Mouse (Mus musculus) neural tube, embryonic 11.5 days (tissue): ENCODE data around the gene Lrch1. TPM values are rescaled to one million over a fixed set of nuclear protein-coding genes. Genes with fewer than 3 reads are reported as not detected.
A peak's percentile ranks its signal among the peaks of the same experiment; 100 is the strongest.

Experiments used
- ATAC-seq: fragments of 200-750 bp; cut with Nextera tagmentation; 2 replicates; pipeline ENCODE4 v1.8.0; 2017; ENCODE audit warnings: moderate number of reproducible peaks, mild to moderate bottlenecking, moderate TSS enrichment, moderate library complexity; ENCODE audit not compliant: insufficient read depth, low FRiP score, low TSS enrichment
- DNase-seq: peaks from one replicate; pipeline ENCODE4 v3.0.0-alpha.2; 2015; ENCODE audit warnings: low spot score
- H3K27ac ChIP-seq: fragments of 300-500 bp; sonication (generic); 2 replicates; pipeline ENCODE4 v1.5.1; 2014; ENCODE audit warnings: low read depth, mild to moderate bottlenecking, low read length
- H3K27me3 ChIP-seq: fragments of 300-500 bp; sonication (generic); 2 replicates; pipeline ENCODE4 v1.6.1; 2014; ENCODE audit warnings: mild to moderate bottlenecking, low read length, mixed read lengths; ENCODE audit not compliant: control insufficient read depth, insufficient read depth
- H3K36me3 ChIP-seq: fragments of 300-500 bp; sonication (generic); 2 replicates; pipeline ENCODE4 v1.6.1; 2014; ENCODE audit warnings: mild to moderate bottlenecking, low read length, moderate library complexity, mixed read lengths; ENCODE audit not compliant: control insufficient read depth, insufficient read depth
- H3K4me1 ChIP-seq: fragments of 300-500 bp; sonication (generic); 2 replicates; pipeline ENCODE4 v1.6.1; 2014; ENCODE audit warnings: low read length, mixed read lengths; ENCODE audit not compliant: control insufficient read depth, insufficient read depth
- H3K4me2 ChIP-seq: fragments of 300-500 bp; sonication (generic); 2 replicates; pipeline ENCODE4 v1.6.1; 2014; ENCODE audit warnings: low read depth, mild to moderate bottlenecking, moderate library complexity
- H3K4me3 ChIP-seq: fragments of 300-500 bp; sonication (generic); 2 replicates; pipeline ENCODE4 v1.5.1; 2014; ENCODE audit warnings: low read depth, low read length
- H3K9ac ChIP-seq: fragments of 300-500 bp; sonication (generic); 2 replicates; pipeline ENCODE4 v1.6.1; 2014; ENCODE audit warnings: mild to moderate bottlenecking, low read length
- H3K9me3 ChIP-seq: fragments of 300-500 bp; sonication (generic); 2 replicates; pipeline ENCODE4 v1.6.1; 2016; ENCODE audit warnings: low read length; ENCODE audit not compliant: control insufficient read depth
- WGBS: fragments of 180-500 bp; shearing (Covaris S2); extraction: QIAGEN DNeasy Blood & Tissue Kit; methylation state at CpG from one replicate; pipeline ENCODE4 v1.1.7; 2014; 5-methylcytosine and 5-hydroxymethylcytosine counted together
- polyA plus RNA-seq: library from polyadenylated mRNA; unstranded; fragments of >200 nt; fragmentation: Nextera tagmentation; extraction: Ambion mirVana; gene quantifications from 2 replicates; pipeline ENCODE4 v1.2.1, GENCODE M21; 2014

The Lrch1 gene
- polyA plus RNA-seq, 1 experiment from 2014 or later = 8.6 TPM

GRCm38 (mm10) chr14:74816705-74817104 is 131.0 kb downstream of the Lrch1 start:
- Histone ChIP-seq H3K9me3 (no peaks in the 10 kb centered on the region), H3K4me2 (no peak overlapping the region), H3K4me3 (no peak overlapping the region), H3K9ac (no peak overlapping the region), H3K4me1 (peaks cover under 1% of the 10 kb centered on the region; the same call in 1 of the 2 replicates), H3K27me3 (no peaks in the 10 kb centered on the region), H3K36me3 (no peaks in the 10 kb centered on the region), H3K27ac (no peak overlapping the region)
- 62% methylated on average over 6 of the region's 6 CpGs for WGBS
- DNase-seq = no peak
- no peak for ATAC-seq

GRCm38 (mm10) chr14:74814848-74815789 is 132.6 kb downstream of the Lrch1 start:
- Histone ChIP-seq H3K4me1 (peaks cover 5% of the 10 kb centered on the region; the same call in 1 of the 2 replicates), H3K4me3 (no peak overlapping the region), H3K9me3 (no peaks in the 10 kb centered on the region), H3K36me3 (no peaks in the 10 kb centered on the region), H3K27me3 (no peaks in the 10 kb centered on the region), H3K4me2 (no peak overlapping the region), H3K27ac (no peak overlapping the region), H3K9ac (no peak overlapping the region)
- ATAC-seq (no peak), DNase-seq (no peak)
- 80% methylated on average over 17 of the region's 17 CpGs for WGBS

- no peaks in the 10 kb centered on the region for H3K27me3 ChIP-seq
- no peak for DNase-seq
- peaks cover 5% of the 10 kb centered on the region; the same call in 1 of the 2 replicates for H3K4me1 ChIP-seq
- H3K36me3 ChIP-seq = no peaks in the 10 kb centered on the region
- no peak overlapping the region for H3K4me2 ChIP-seq
- no peak overlapping the region for H3K4me3 ChIP-seq
- H3K9ac ChIP-seq = no peak overlapping the region; the same call in 1 of the 2 replicates
- H3K9me3 ChIP-seq = no peaks in the 10 kb centered on the region
- no peak for ATAC-seq
- H3K27ac ChIP-seq = no peak overlapping the region
- WGBS = 52% methylated on average over 11 of the region's 11 CpGs
These were observed 136.1 kb downstream of the Lrch1 start for GRCm38 (mm10) chr14:74811617-74812016.

GRCm38 (mm10) chr14:74801961-74802360 is 145.7 kb downstream of the Lrch1 start:
- DNase-seq (no peak), ATAC-seq (no peak)
- H3K36me3 ChIP-seq = no peaks in the 10 kb centered on the region
- no peaks in the 10 kb centered on the region for H3K9me3 ChIP-seq
- no peak overlapping the region for H3K9ac ChIP-seq
- 82% methylated on average over 1 of the region's 1 CpGs for WGBS
- H3K27me3 ChIP-seq = no peaks in the 10 kb centered on the region
- H3K27ac ChIP-seq = no peak overlapping the region
- H3K4me2 ChIP-seq = no peak overlapping the region
- peaks cover 10% of the 10 kb centered on the region for H3K4me1 ChIP-seq
- H3K4me3 ChIP-seq = no peak overlapping the region

GRCm38 (mm10) chr14:74798063-74798890 is 149.4 kb downstream of the Lrch1 start:
- Histone ChIP-seq H3K4me3 (no peak overlapping the region), H3K4me1 (peaks cover 10% of the 10 kb centered on the region), H3K27me3 (no peaks in the 10 kb centered on the region), H3K9me3 (no peaks in the 10 kb centered on the region), H3K27ac (peak overlapping the region; percentile 64; the same call in 1 of the 2 replicates), H3K9ac (no peak overlapping the region), H3K36me3 (no peaks in the 10 kb centered on the region), H3K4me2 (no peak overlapping the region)
- no peak for DNase-seq
- peak; percentile 95 for ATAC-seq
- WGBS = 61% methylated on average over 16 of the region's 16 CpGs

GRCm38 (mm10) chr14:74797386-74798062 is 150.2 kb downstream of the Lrch1 start:
- no peak overlapping the region for H3K4me2 ChIP-seq
- WGBS = 87% methylated on average over 10 of the region's 10 CpGs
- ATAC-seq (peak; percentile 83), DNase-seq (peak; percentile 56)
- no peak overlapping the region for H3K4me3 ChIP-seq
- no peaks in the 10 kb centered on the region for H3K36me3 ChIP-seq
- no peak overlapping the region for H3K9ac ChIP-seq
- no peaks in the 10 kb centered on the region for H3K9me3 ChIP-seq
- peak overlapping the region; percentile 64; the same call in 1 of the 2 replicates for H3K27ac ChIP-seq
- H3K27me3 ChIP-seq = no peaks in the 10 kb centered on the region
- peaks cover 10% of the 10 kb centered on the region for H3K4me1 ChIP-seq

- ATAC-seq = no peak
- no peaks in the 10 kb centered on the region for H3K9me3 ChIP-seq
- no peak overlapping the region for H3K4me3 ChIP-seq
These were observed 152.7 kb downstream of the Lrch1 start for GRCm38 (mm10) chr14:74794931-74795330.

GRCm38 (mm10) chr14:74792793-74793192 is 154.9 kb downstream of the Lrch1 start:
- Histone ChIP-seq H3K27me3 (no peaks in the 10 kb centered on the region), H3K27ac (no peak overlapping the region), H3K4me1 (peaks cover 7% of the 10 kb centered on the region), H3K9ac (no peak overlapping the region), H3K36me3 (no peaks in the 10 kb centered on the region), H3K9me3 (no peaks in the 10 kb centered on the region), H3K4me2 (no peak overlapping the region), H3K4me3 (no peak overlapping the region)
- DNase-seq (no peak), ATAC-seq (no peak)
- 78% methylated on average over 6 of the region's 6 CpGs for WGBS

More at GRCm38 (mm10) chr14:74794931-74795330, 152.7 kb downstream of the Lrch1 start:
- H3K9ac ChIP-seq = no peak overlapping the region
- H3K27ac ChIP-seq = no peak overlapping the region
- WGBS = 78% methylated on average over 12 of the region's 12 CpGs
- no peaks in the 10 kb centered on the region for H3K27me3 ChIP-seq
- no peak for DNase-seq
- peaks cover 14% of the 10 kb centered on the region for H3K4me1 ChIP-seq
- no peaks in the 10 kb centered on the region for H3K36me3 ChIP-seq
- H3K4me2 ChIP-seq = no peak overlapping the region
